Mouse (Mus musculus): ENCODE results near the gene Mef2d.

The Mef2d gene

GRCm38 (mm10) chr3:88181374-88181773 lies 39.2 kb downstream of the Mef2d start:
- WGBS: 23% methylated on average over 4 of the region's 4 CpGs

- WGBS: 78% methylated on average over 3 of the region's 3 CpGs
These were observed 44.3 kb downstream of the Mef2d start for GRCm38 (mm10) chr3:88186424-88186823.

GRCm38 (mm10) chr3:88191146-88191545 lies 49.0 kb downstream of the Mef2d start:
- WGBS: 30% methylated on average over 3 of the region's 3 CpGs

GRCm38 (mm10) chr3:88191820-88192616 lies 49.8 kb downstream of the Mef2d start:
- 33% methylated on average over 9 of the region's 9 CpGs for WGBS

- WGBS: 64% methylated on average over 10 of the region's 10 CpGs
These were observed 55.8 kb downstream of the Mef2d start for GRCm38 (mm10) chr3:88197741-88198504.

- WGBS: 36% methylated on average over 9 of the region's 9 CpGs
These were observed 56.4 kb downstream of the Mef2d start for GRCm38 (mm10) chr3:88198505-88199020.

- 66% methylated on average over 2 of the region's 2 CpGs for WGBS
These were observed 57.5 kb downstream of the Mef2d start for GRCm38 (mm10) chr3:88199541-88200110.

GRCm38 (mm10) chr3:88200161-88200971 lies 58.2 kb downstream of the Mef2d start:
- WGBS: 2% methylated on average over 52 of the region's 61 CpGs

- under 1% methylated on average over 36 of the region's 37 CpGs for WGBS
These were observed 58.8 kb downstream of the Mef2d start for GRCm38 (mm10) chr3:88200972-88201330.

GRCm38 (mm10) chr3:88201640-88202039 lies 59.5 kb downstream of the Mef2d start:
- 31% methylated on average over 5 of the region's 5 CpGs for WGBS

- 17% methylated on average over 6 of the region's 6 CpGs for whole genome bisulfite sequencing
These were observed 60.8 kb downstream of the Mef2d start for GRCm38 (mm10) chr3:88202986-88203385.

GRCm38 (mm10) chr3:88203456-88203855 lies 61.3 kb downstream of the Mef2d start:
- WGBS: 18% methylated on average over 5 of the region's 5 CpGs

GRCm38 (mm10) chr3:88203999-88204700 lies 62.0 kb downstream of the Mef2d start:
- 26% methylated on average over 7 of the region's 7 CpGs for WGBS

- WGBS: 23% methylated on average over 1 of the region's 1 CpGs
These were observed 62.6 kb downstream of the Mef2d start for GRCm38 (mm10) chr3:88204751-88205150.

GRCm38 (mm10) chr3:88205176-88205562 lies 63.0 kb downstream of the Mef2d start:
- WGBS: 45% methylated on average over 4 of the region's 4 CpGs

- WGBS: 19% methylated on average over 8 of the region's 8 CpGs
These were observed 63.7 kb downstream of the Mef2d start for GRCm38 (mm10) chr3:88205563-88206491.

- 12% methylated on average over 3 of the region's 3 CpGs for WGBS
These were observed 64.3 kb downstream of the Mef2d start for GRCm38 (mm10) chr3:88206500-88206899.

GRCm38 (mm10) chr3:88206901-88207371 lies 64.8 kb downstream of the Mef2d start:
- WGBS: 2% methylated on average over 14 of the region's 14 CpGs

- 4% methylated on average over 15 of the region's 15 CpGs for WGBS
These were observed 65.4 kb downstream of the Mef2d start for GRCm38 (mm10) chr3:88207451-88208100.

Data from cerebral cortex, adult 2 months (tissue).